Mouse (Mus musculus): ENCODE data around the gene Gtdc1. TPM values are rescaled to one million over a fixed set of nuclear protein-coding genes. Genes with fewer than 3 reads are reported as not detected.

The Gtdc1 gene
- polyA plus RNA-seq, 1 experiment = 7.2 TPM

DNA sequence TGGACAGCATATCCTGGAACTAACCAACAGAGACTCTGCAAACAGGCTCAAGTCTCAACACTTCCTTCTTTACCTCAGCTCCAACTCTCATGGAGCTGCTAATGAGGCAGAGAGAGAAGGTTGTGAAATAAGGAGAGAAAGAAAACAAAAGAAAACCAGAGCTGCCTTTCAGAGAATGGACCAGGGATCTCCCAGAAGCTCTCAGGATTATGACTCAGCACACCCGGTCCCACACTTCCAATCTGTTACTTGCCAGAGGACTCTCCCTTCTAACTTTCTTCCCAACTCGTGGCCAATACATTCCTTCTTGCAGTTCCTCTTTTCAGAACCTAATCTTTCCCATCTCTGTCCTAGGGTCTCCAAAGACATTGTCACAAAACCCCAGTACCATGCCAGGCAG, 288.1 kb downstream of the Gtdc1 start:
- no peak for TF ChIP-seq POLR2A (IDR thresholded peaks at IDR 0.05; ENCODE audit: low read depth, low read length)
- TF ChIP-seq CTCF (conservative IDR thresholded peaks at IDR 0.05; ENCODE audit: insufficient read depth, insufficient read length, low read depth, low read length) = no peak
- Histone ChIP-seq H3K4me1 (ENCODE audit: control insufficient read depth, insufficient read depth, low read length) (peaks cover 2% of the 10 kb centered on the region; the same call in 1 of the 2 replicates), H3K27me3 (replicated peaks; ENCODE audit: control insufficient read depth, insufficient read depth, low read length) (no peaks in the 10 kb centered on the region), H3K27ac (ENCODE audit: insufficient read depth, low read depth, low read length) (no peak overlapping the region), H3K36me3 (ENCODE audit: control insufficient read depth, insufficient read depth, low read length) (no peaks in the 10 kb centered on the region), H3K4me3 (ENCODE audit: insufficient read depth, low read depth, low read length) (no peak overlapping the region)
- 69% methylated on average over 2 of the region's 2 CpGs for WGBS
- DNase-seq = no peak

DNA sequence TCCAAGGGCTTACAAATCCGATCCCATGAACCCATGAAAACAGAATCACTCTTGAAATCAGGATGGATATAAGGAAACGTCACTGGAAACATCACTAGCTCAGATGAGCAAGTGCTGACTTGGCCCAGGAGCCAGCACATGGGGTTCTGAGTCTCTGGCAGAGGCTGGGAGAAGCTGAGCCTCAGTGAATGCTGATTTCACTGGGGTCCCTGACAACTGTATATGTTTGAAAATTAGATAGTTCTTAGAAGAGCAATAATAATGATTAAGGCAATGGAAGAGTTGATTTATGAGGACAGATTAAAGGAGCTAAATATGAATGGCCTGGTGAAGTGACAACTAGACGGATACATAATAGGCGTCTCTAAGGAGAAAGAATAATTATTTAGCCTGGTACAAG, 289.3 kb downstream of the Gtdc1 start:
- Histone ChIP-seq H3K27ac (ENCODE audit: insufficient read depth, low read depth, low read length) (no peak overlapping the region), H3K27me3 (replicated peaks; ENCODE audit: control insufficient read depth, insufficient read depth, low read length) (no peaks in the 10 kb centered on the region), H3K36me3 (ENCODE audit: control insufficient read depth, insufficient read depth, low read length) (no peaks in the 10 kb centered on the region), H3K4me1 (ENCODE audit: control insufficient read depth, insufficient read depth, low read length) (no peaks in the 10 kb centered on the region), H3K4me3 (ENCODE audit: insufficient read depth, low read depth, low read length) (no peak overlapping the region)
- WGBS = 94% methylated on average over 4 of the region's 4 CpGs
- no peak for TF ChIP-seq POLR2A (IDR thresholded peaks at IDR 0.05; ENCODE audit: low read depth, low read length)
- no peak for TF ChIP-seq CTCF (conservative IDR thresholded peaks at IDR 0.05; ENCODE audit: insufficient read depth, insufficient read length, low read depth, low read length)
- DNase-seq = no peak

DNA sequence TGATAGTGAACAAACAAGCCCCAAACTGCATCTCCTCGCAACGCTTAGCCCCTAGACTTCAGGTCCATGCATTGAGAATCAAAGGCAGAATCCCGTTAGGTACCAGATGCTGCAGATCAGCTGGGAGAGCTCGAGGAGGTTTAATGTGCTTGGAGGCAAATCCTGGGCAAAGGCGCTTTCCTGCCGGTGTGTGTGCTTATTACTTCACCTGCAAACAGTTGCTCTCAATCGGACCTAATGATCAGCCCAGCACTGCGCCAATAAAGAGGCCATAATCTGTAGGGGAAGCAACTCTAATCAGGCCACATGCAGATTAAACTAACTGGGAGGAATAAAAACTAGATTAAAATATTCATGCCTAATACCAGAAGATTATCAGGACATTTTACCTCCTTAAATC, 293.5 kb downstream of the Gtdc1 start:
- WGBS = 90% methylated on average over 8 of the region's 8 CpGs
- H3K4me3 ChIP-seq (ENCODE audit: insufficient read depth, low read depth, low read length) = no peak overlapping the region
- no peaks in the 10 kb centered on the region for H3K4me1 ChIP-seq (ENCODE audit: control insufficient read depth, insufficient read depth, low read length)

DNA sequence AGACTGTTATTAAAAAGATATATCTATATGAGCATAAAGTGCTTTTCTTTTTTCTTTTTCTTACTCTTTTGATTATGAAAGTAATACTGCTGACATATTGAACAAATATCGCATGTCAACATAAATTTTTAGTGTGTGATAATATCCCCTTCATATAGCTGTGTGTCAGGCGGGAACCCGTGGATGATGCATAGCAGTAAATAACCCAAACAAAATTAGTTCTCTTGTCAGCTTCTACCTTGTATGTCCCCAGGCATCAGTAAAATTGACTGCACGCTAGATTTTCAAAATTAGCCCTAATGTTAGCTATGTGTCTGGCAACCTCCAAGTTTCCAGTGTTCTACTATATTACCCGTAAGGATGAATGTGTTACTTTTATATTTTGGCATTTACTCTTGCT, 294.4 kb downstream of the Gtdc1 start:
- H3K27me3 ChIP-seq (replicated peaks; ENCODE audit: control insufficient read depth, insufficient read depth, low read length) = no peaks in the 10 kb centered on the region
- TF ChIP-seq POLR2A (IDR thresholded peaks at IDR 0.05; ENCODE audit: low read depth, low read length) (no peak), CTCF (conservative IDR thresholded peaks at IDR 0.05; ENCODE audit: insufficient read depth, insufficient read length, low read depth, low read length) (no peak)
- H3K4me1 ChIP-seq (ENCODE audit: control insufficient read depth, insufficient read depth, low read length) = no peaks in the 10 kb centered on the region
- H3K36me3 ChIP-seq (ENCODE audit: control insufficient read depth, insufficient read depth, low read length) = no peaks in the 10 kb centered on the region
- no peak for DNase-seq
- 93% methylated on average over 5 of the region's 5 CpGs for WGBS
- no peak overlapping the region for H3K27ac ChIP-seq (ENCODE audit: insufficient read depth, low read depth, low read length)
- no peak overlapping the region for H3K4me3 ChIP-seq (ENCODE audit: insufficient read depth, low read depth, low read length)

More for the DNA sequence above, 293.5 kb downstream of the Gtdc1 start:
- TF ChIP-seq POLR2A (IDR thresholded peaks at IDR 0.05; ENCODE audit: low read depth, low read length) (no peak), CTCF (conservative IDR thresholded peaks at IDR 0.05; ENCODE audit: insufficient read depth, insufficient read length, low read depth, low read length) (no peak)
- H3K36me3 ChIP-seq (ENCODE audit: control insufficient read depth, insufficient read depth, low read length) = no peaks in the 10 kb centered on the region
- H3K27ac ChIP-seq (ENCODE audit: insufficient read depth, low read depth, low read length) = no peak overlapping the region
- H3K27me3 ChIP-seq (replicated peaks; ENCODE audit: control insufficient read depth, insufficient read depth, low read length) = no peaks in the 10 kb centered on the region
- DNase-seq = no peak

DNA sequence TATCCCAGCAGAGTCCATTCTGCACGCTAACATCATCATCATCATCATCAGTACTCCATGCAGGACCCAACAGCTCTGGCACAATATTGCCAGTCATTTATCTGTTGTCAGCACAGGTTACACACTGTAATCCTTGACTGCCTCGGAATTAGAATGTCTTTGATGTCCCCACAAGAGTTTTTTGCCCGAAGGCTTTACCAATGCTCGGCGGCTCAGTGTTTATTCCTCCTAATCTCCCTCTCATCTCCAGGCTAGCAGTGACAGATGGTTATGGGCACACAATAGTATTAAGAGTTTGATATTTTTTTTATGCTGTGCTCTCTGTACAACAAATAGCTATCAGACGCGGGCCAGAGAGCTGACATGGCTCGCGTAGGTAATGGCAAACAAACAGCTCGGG, 294.9 kb downstream of the Gtdc1 start:
- Histone ChIP-seq H3K4me1 (ENCODE audit: control insufficient read depth, insufficient read depth, low read length) (no peaks in the 10 kb centered on the region), H3K36me3 (ENCODE audit: control insufficient read depth, insufficient read depth, low read length) (no peaks in the 10 kb centered on the region), H3K27me3 (replicated peaks; ENCODE audit: control insufficient read depth, insufficient read depth, low read length) (no peaks in the 10 kb centered on the region), H3K27ac (ENCODE audit: insufficient read depth, low read depth, low read length) (no peak overlapping the region), H3K4me3 (ENCODE audit: insufficient read depth, low read depth, low read length) (no peak overlapping the region)
- TF ChIP-seq POLR2A (IDR thresholded peaks at IDR 0.05; ENCODE audit: low read depth, low read length) (no peak), CTCF (conservative IDR thresholded peaks at IDR 0.05; ENCODE audit: insufficient read depth, insufficient read length, low read depth, low read length) (no peak)
- DNase-seq = no peak
- WGBS = 85% methylated on average over 10 of the region's 10 CpGs

DNA sequence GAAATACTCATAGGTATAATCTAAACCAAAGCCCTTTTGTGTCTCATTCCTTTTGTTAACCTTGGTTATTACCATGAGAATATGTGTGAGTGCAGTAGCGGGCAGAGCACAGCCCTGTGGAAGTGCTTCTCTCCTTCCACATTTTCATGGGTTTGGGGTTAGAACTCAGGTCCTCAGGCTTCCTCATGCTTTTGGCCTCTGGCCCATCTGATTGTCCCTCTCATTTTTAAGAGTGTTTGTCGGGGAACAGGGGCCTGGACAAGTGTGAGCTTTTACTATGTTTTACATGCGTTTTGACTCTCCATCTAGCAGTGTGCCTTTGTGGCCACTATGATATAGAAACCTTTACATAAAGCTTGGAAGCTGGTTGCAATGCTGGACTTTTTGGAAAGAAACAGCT, 296.4 kb downstream of the Gtdc1 start:
- no peak for DNase-seq
- TF ChIP-seq CTCF (conservative IDR thresholded peaks at IDR 0.05; ENCODE audit: insufficient read depth, insufficient read length, low read depth, low read length) = no peak
- no peak for TF ChIP-seq POLR2A (IDR thresholded peaks at IDR 0.05; ENCODE audit: low read depth, low read length)
- H3K4me1 ChIP-seq (ENCODE audit: control insufficient read depth, insufficient read depth, low read length) = no peaks in the 10 kb centered on the region
- H3K36me3 ChIP-seq (ENCODE audit: control insufficient read depth, insufficient read depth, low read length) = no peaks in the 10 kb centered on the region
- WGBS = 70% methylated on average over 3 of the region's 3 CpGs
- H3K27ac ChIP-seq (ENCODE audit: insufficient read depth, low read depth, low read length) = no peak overlapping the region
- H3K4me3 ChIP-seq (ENCODE audit: insufficient read depth, low read depth, low read length) = no peak overlapping the region
- no peaks in the 10 kb centered on the region for H3K27me3 ChIP-seq (replicated peaks; ENCODE audit: control insufficient read depth, insufficient read depth, low read length)

DNA sequence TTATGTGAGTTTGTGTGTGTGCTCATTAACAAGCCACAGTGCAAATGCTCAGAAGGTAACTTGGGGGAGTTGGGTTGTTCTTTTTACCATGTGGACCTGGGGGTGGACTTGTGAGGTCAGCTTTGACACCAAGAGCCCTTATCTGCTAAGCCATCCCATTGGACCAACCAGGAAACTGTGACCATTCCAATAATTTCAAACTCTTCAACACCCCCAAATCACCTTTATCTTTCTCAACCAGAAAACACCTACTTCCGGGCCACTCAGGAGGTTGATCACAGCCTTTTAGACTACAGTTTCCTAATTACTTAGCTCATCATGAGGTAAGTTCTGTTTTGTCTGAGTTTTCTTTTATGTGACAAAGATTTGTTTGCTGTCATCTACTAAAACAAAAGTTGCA, 298.7 kb downstream of the Gtdc1 start:
- H3K27me3 ChIP-seq (replicated peaks; ENCODE audit: control insufficient read depth, insufficient read depth, low read length) = no peaks in the 10 kb centered on the region
- WGBS = 93% methylated on average over 1 of the region's 1 CpGs
- no peak for TF ChIP-seq POLR2A (IDR thresholded peaks at IDR 0.05; ENCODE audit: low read depth, low read length)
- H3K4me3 ChIP-seq (ENCODE audit: insufficient read depth, low read depth, low read length) = no peak overlapping the region
- no peak for DNase-seq
- H3K36me3 ChIP-seq (ENCODE audit: control insufficient read depth, insufficient read depth, low read length) = no peaks in the 10 kb centered on the region
- no peaks in the 10 kb centered on the region for H3K4me1 ChIP-seq (ENCODE audit: control insufficient read depth, insufficient read depth, low read length)
- no peak overlapping the region for H3K27ac ChIP-seq (ENCODE audit: insufficient read depth, low read depth, low read length)

DNA sequence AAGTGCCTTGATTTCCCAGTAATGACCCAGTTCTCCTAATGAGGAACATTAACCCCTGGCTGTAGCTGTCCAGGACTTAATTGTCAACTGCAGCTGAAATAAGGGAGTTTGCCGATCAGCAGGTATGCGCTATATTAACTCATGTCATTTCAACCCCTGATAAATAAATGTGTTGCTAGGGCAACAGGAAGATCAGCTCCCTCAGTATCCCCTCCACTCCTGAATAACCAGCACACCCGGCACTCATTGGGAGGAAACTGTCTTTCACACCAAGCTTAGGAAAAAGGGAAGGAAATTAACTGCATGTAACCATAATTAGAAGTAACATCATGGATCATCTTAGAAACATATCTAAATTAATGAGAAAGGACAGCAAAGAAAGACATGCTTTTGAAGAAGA, 302.3 kb downstream of the Gtdc1 start:
- 79% methylated on average over 3 of the region's 3 CpGs for WGBS
- no peaks in the 10 kb centered on the region for H3K36me3 ChIP-seq (ENCODE audit: control insufficient read depth, insufficient read depth, low read length)
- no peaks in the 10 kb centered on the region for H3K4me1 ChIP-seq (ENCODE audit: control insufficient read depth, insufficient read depth, low read length)
- no peak for DNase-seq
- TF ChIP-seq POLR2A (IDR thresholded peaks at IDR 0.05; ENCODE audit: low read depth, low read length) (no peak), CTCF (conservative IDR thresholded peaks at IDR 0.05; ENCODE audit: insufficient read depth, insufficient read length, low read depth, low read length) (no peak)
- H3K27ac ChIP-seq (ENCODE audit: insufficient read depth, low read depth, low read length) = no peak overlapping the region
- no peaks in the 10 kb centered on the region for H3K27me3 ChIP-seq (replicated peaks; ENCODE audit: control insufficient read depth, insufficient read depth, low read length)
- H3K4me3 ChIP-seq (ENCODE audit: insufficient read depth, low read depth, low read length) = no peak overlapping the region
